Mouse (Mus musculus): Measurements from ENCODE around the gene Klf6. TPM values are rescaled to one million over a fixed set of nuclear protein-coding genes. Genes with fewer than 3 reads are reported as not detected.

The Klf6 gene
- polyA plus RNA-seq, 1 experiment from 2014 or later, result 63.8 TPM

- Histone ChIP-seq H3K27me3 (ENCODE audit: insufficient read depth, poor library complexity, severe bottlenecking) (no peaks in the 10 kb centered on the region), H3K36me3 (peaks cover 39% of the 10 kb centered on the region), H3K9me3 (no peaks in the 10 kb centered on the region), H3K27ac (no peak overlapping the region), H3K4me3 (no peak overlapping the region), H3K4me1 (peaks cover 37% of the 10 kb centered on the region)
- no peak for DNase-seq (ENCODE audit: low spot score)
- 80% methylated on average over 6 of the region's 6 CpGs for WGBS
These were observed 4.8 kb downstream of the Klf6 start for GRCm38 (mm10) chr13:5866091-5866490.

DNA sequence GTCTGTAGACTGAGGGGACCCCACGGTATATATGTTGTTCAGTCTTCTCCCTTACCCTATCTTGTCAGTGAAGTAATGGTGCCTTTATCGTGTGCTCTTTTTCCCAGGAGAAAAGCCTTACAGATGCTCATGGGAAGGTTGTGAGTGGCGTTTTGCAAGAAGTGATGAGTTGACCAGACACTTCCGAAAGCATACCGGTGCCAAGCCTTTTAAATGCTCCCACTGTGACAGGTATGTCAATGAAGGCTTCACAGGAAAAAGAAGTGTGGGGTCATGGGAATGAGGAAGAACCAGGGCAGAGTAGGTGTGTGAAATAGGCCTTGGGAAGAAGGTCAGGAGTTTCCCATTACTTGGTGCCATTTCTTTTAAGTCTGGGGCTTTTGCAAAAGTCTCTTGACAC lies 5.2 kb downstream of the Klf6 start:
- WGBS, result 84% methylated on average over 5 of the region's 5 CpGs

GRCm38 (mm10) chr13:5868376-5868775 lies 7.1 kb downstream of the Klf6 start:
- WGBS, result 84% methylated on average over 8 of the region's 8 CpGs
- DNase-seq (ENCODE audit: low spot score), result no peak
- H3K4me3 ChIP-seq, result no peak overlapping the region
- H3K27me3 ChIP-seq (ENCODE audit: insufficient read depth, poor library complexity, severe bottlenecking), result no peaks in the 10 kb centered on the region
- H3K36me3 ChIP-seq, result peaks cover 39% of the 10 kb centered on the region
- H3K9me3 ChIP-seq, result no peaks in the 10 kb centered on the region
- no peak overlapping the region for H3K27ac ChIP-seq
- H3K4me1 ChIP-seq, result peaks cover 37% of the 10 kb centered on the region

More for the DNA sequence above, 5.2 kb downstream of the Klf6 start:
- Histone ChIP-seq H3K4me3 (no peak overlapping the region), H3K36me3 (peaks cover 39% of the 10 kb centered on the region), H3K4me1 (peaks cover 37% of the 10 kb centered on the region), H3K9me3 (no peaks in the 10 kb centered on the region), H3K27me3 (ENCODE audit: insufficient read depth, poor library complexity, severe bottlenecking) (no peaks in the 10 kb centered on the region), H3K27ac (no peak overlapping the region)
- DNase-seq (ENCODE audit: low spot score), result no peak

GRCm38 (mm10) chr13:5869433-5869832 lies 8.2 kb downstream of the Klf6 start:
- no peak for DNase-seq (ENCODE audit: low spot score)
- Histone ChIP-seq H3K4me3 (no peak overlapping the region), H3K9me3 (no peaks in the 10 kb centered on the region), H3K4me1 (peaks cover 34% of the 10 kb centered on the region), H3K36me3 (peaks cover 39% of the 10 kb centered on the region), H3K27me3 (ENCODE audit: insufficient read depth, poor library complexity, severe bottlenecking) (no peaks in the 10 kb centered on the region), H3K27ac (peak overlapping the region; percentile 47; the same call in 1 of the 2 replicates)
- 60% methylated on average over 5 of the region's 5 CpGs for WGBS

DNA sequence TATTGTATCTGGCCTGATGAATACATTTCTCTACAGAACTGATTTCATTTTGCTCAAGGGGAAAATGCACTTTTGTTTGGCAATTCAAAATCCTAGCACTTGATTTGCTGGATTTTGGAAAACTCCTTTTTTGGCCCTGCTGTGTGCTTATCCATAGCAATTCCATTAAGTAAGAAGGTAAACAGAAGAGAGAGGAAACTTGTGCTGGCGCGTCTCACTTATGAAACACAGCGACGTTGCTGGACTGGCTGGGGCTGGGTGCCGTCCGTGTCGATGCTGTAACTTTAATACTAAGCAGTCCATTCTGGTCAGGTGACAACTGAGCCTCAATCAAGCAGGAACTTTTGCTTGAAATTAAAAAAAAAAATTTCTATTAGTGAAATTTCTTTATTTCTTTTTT lies 8.6 kb downstream of the Klf6 start:
- Histone ChIP-seq H3K4me3 (no peak overlapping the region), H3K27ac (peak overlapping the region; percentile 47; the same call in 1 of the 2 replicates), H3K27me3 (ENCODE audit: insufficient read depth, poor library complexity, severe bottlenecking) (no peaks in the 10 kb centered on the region), H3K36me3 (peaks cover 39% of the 10 kb centered on the region), H3K4me1 (peaks cover 32% of the 10 kb centered on the region), H3K9me3 (no peaks in the 10 kb centered on the region)
- DNase-seq (ENCODE audit: low spot score), result no peak
- 10% methylated on average over 7 of the region's 7 CpGs for WGBS

GRCm38 (mm10) chr13:5870382-5871272 lies 9.3 kb downstream of the Klf6 start:
- WGBS, result 16% methylated on average over 15 of the region's 15 CpGs
- H3K27ac ChIP-seq, result peak overlapping the region; percentile 65
- DNase-seq (ENCODE audit: low spot score), result no peak
- no peaks in the 10 kb centered on the region for H3K27me3 ChIP-seq (ENCODE audit: insufficient read depth, poor library complexity, severe bottlenecking)
- peak overlapping the region; percentile 16; the same call in 1 of the 2 replicates for H3K4me3 ChIP-seq
- H3K9me3 ChIP-seq, result no peaks in the 10 kb centered on the region
- peaks cover 24% of the 10 kb centered on the region for H3K4me1 ChIP-seq
- H3K36me3 ChIP-seq, result peaks cover 31% of the 10 kb centered on the region

DNA sequence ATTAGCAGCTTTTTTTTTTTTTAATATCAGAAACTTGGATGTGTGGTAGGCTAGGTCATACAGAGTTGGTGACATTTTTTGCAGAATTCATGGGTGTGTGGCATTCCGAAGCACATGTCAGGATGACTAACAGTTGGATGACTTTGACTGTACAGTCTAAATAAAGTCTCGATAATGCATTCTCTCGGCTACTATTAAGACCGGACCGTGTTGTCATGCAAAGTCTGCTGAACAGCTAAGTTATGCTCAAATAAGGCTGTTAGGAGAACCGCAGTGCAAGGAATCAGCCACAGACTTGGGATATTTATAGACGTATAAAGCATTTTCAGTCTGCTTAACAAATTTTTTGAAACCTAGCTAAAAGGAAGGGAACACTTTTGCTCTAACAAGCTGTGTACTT lies 10.1 kb downstream of the Klf6 start:
- H3K27ac ChIP-seq, result no peak overlapping the region
- DNase-seq (ENCODE audit: low spot score), result no peak

GRCm38 (mm10) chr13:5873681-5874080 lies 12.4 kb downstream of the Klf6 start:
- H3K27me3 ChIP-seq (ENCODE audit: insufficient read depth, poor library complexity, severe bottlenecking), result no peaks in the 10 kb centered on the region
- H3K36me3 ChIP-seq, result peaks cover 1% of the 10 kb centered on the region; the same call in 1 of the 2 replicates
- 80% methylated on average over 3 of the region's 3 CpGs for WGBS
- H3K9me3 ChIP-seq, result no peaks in the 10 kb centered on the region
- DNase-seq (ENCODE audit: low spot score), result no peak
- no peak overlapping the region for H3K4me3 ChIP-seq
- no peak overlapping the region for H3K27ac ChIP-seq
- peaks cover 16% of the 10 kb centered on the region for H3K4me1 ChIP-seq

More for the DNA sequence above, 10.1 kb downstream of the Klf6 start:
- Histone ChIP-seq H3K4me3 (no peak overlapping the region), H3K36me3 (peaks cover 23% of the 10 kb centered on the region), H3K4me1 (peaks cover 18% of the 10 kb centered on the region), H3K9me3 (no peaks in the 10 kb centered on the region), H3K27me3 (ENCODE audit: insufficient read depth, poor library complexity, severe bottlenecking) (no peaks in the 10 kb centered on the region)
- 90% methylated on average over 7 of the region's 7 CpGs for WGBS

- Histone ChIP-seq H3K36me3 (no peaks in the 10 kb centered on the region), H3K27ac (no peak overlapping the region), H3K9me3 (no peaks in the 10 kb centered on the region), H3K4me3 (no peak overlapping the region), H3K4me1 (peaks cover 5% of the 10 kb centered on the region), H3K27me3 (ENCODE audit: insufficient read depth, poor library complexity, severe bottlenecking) (no peaks in the 10 kb centered on the region)
- no peak for DNase-seq (ENCODE audit: low spot score)
- 87% methylated on average over 3 of the region's 3 CpGs for WGBS
These were observed 14.2 kb downstream of the Klf6 start for GRCm38 (mm10) chr13:5875478-5875877.

DNA sequence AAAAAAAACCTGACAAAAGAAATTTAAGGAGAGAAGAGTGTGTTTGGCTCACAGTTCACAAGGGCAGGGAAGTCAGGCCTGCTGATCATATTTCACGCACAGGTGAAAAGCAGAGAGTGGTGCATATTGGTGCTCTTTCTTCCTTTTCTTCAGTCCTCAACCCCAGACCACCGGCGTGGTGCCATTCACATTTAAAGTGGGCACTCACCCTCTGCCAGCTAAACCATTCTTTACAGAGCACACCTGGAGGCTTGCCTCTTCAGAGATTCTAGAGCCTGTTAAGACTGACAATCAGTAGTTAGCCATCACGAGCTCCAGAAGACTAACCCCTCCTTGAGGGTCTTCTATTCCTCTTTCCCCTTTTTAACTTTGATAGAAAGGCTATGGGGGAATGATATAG lies 17.5 kb downstream of the Klf6 start:
- H3K27ac ChIP-seq, result no peak overlapping the region
- no peak overlapping the region for H3K4me3 ChIP-seq
- H3K36me3 ChIP-seq, result no peaks in the 10 kb centered on the region
- 59% methylated on average over 4 of the region's 4 CpGs for WGBS
- no peaks in the 10 kb centered on the region for H3K4me1 ChIP-seq
- no peaks in the 10 kb centered on the region for H3K27me3 ChIP-seq (ENCODE audit: insufficient read depth, poor library complexity, severe bottlenecking)
- H3K9me3 ChIP-seq, result no peaks in the 10 kb centered on the region
- DNase-seq (ENCODE audit: low spot score), result no peak

DNA sequence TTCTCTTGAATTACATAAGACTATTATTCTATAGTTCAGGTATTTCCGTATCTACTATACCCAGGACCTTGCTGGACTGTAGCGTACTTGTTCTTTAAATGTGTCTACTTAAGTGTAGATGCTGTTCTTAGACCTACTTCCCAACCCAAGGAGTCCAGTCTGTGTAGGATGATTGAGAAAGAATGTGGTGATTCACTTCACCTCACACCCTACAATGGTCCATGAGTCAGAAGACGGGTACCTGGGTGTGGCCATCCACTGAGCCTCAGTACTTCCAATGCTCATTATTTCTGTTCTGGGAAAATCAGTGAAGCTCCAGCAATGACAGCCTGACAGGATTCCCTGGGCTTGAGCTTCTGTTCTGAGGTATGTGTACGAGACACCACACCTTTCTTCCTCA lies 25.5 kb downstream of the Klf6 start:
- no peak overlapping the region for H3K27ac ChIP-seq
- 89% methylated on average over 4 of the region's 4 CpGs for WGBS
- no peaks in the 10 kb centered on the region for H3K4me1 ChIP-seq
- no peaks in the 10 kb centered on the region for H3K27me3 ChIP-seq (ENCODE audit: insufficient read depth, poor library complexity, severe bottlenecking)
- H3K4me3 ChIP-seq, result no peak overlapping the region
- no peaks in the 10 kb centered on the region for H3K9me3 ChIP-seq
- DNase-seq (ENCODE audit: low spot score), result no peak
- H3K36me3 ChIP-seq, result no peaks in the 10 kb centered on the region

GRCm38 (mm10) chr13:5888164-5888563 lies 26.9 kb downstream of the Klf6 start:
- WGBS, result 77% methylated on average over 5 of the region's 5 CpGs
- Histone ChIP-seq H3K4me1 (0 out of 2 replicates have a peak, but pooled peaks cover 7% of the 10 kb centered on the region), H3K9me3 (no peaks in the 10 kb centered on the region), H3K27ac (no peak overlapping the region), H3K4me3 (no peak overlapping the region), H3K36me3 (no peaks in the 10 kb centered on the region), H3K27me3 (ENCODE audit: insufficient read depth, poor library complexity, severe bottlenecking) (no peaks in the 10 kb centered on the region)
- no peak for DNase-seq (ENCODE audit: low spot score)

DNA sequence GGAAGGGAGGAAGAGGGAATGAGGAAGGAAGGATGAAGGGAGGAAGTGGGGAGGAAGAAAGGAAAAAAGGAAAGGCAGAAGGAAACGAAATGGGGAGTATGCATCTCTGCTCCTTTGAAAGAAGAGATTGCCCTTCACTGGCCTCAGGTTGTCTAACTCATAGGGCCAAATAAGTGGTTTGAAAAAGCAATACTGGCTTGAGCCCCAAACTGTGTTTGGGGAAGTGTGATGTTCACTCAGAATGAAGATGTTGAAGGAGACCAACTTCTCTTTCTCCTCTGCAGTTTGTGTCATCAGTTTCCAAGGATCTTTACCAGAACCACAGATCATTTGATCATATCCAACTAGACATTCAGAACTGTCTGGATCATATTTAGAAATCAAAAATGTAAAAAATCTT lies 27.4 kb downstream of the Klf6 start:
- no peak overlapping the region for H3K4me3 ChIP-seq
- 77% methylated on average over 1 of the region's 1 CpGs for WGBS
- H3K36me3 ChIP-seq, result no peaks in the 10 kb centered on the region
- H3K27me3 ChIP-seq (ENCODE audit: insufficient read depth, poor library complexity, severe bottlenecking), result no peaks in the 10 kb centered on the region
- H3K9me3 ChIP-seq, result no peaks in the 10 kb centered on the region
- DNase-seq (ENCODE audit: low spot score), result no peak
- 0 out of 2 replicates have a peak, but pooled peaks cover 7% of the 10 kb centered on the region for H3K4me1 ChIP-seq
- no peak overlapping the region for H3K27ac ChIP-seq

Measured in heart, embryonic 10.5 days (tissue).